Mouse (Mus musculus): ENCODE measurements around the gene Sirpa. TPM values are rescaled to one million over a fixed set of nuclear protein-coding genes. Genes with fewer than 3 reads are reported as not detected.

The Sirpa gene
- polyA plus RNA-seq, 1 experiment from 2014 or later: 12.8 TPM

GRCm38 (mm10) chr2:129633077-129633732 is 40.6 kb downstream of the Sirpa start:
- DNase-seq (ENCODE audit: low spot score): no peak
- 52% methylated on average over 9 of the region's 9 CpGs for WGBS
- H3K27ac ChIP-seq: no peak overlapping the region
- H3K27me3 ChIP-seq (ENCODE audit: insufficient read depth, poor library complexity, severe bottlenecking): no peaks in the 10 kb centered on the region
- no peak overlapping the region for H3K4me3 ChIP-seq
- H3K9me3 ChIP-seq: no peaks in the 10 kb centered on the region
- peaks cover 16% of the 10 kb centered on the region; the same call in 1 of the 2 replicates for H3K36me3 ChIP-seq
- 0 out of 2 replicates have a peak, but pooled peaks cover 5% of the 10 kb centered on the region for H3K4me1 ChIP-seq

- 45% methylated on average over 3 of the region's 3 CpGs for WGBS
- Histone ChIP-seq H3K4me1 (0 out of 2 replicates have a peak, but pooled peaks cover 5% of the 10 kb centered on the region), H3K27ac (no peak overlapping the region), H3K27me3 (ENCODE audit: insufficient read depth, poor library complexity, severe bottlenecking) (no peaks in the 10 kb centered on the region), H3K4me3 (no peak overlapping the region), H3K9me3 (no peaks in the 10 kb centered on the region), H3K36me3 (peaks cover 16% of the 10 kb centered on the region; the same call in 1 of the 2 replicates)
- no peak for DNase-seq (ENCODE audit: low spot score)
These were observed 41.3 kb downstream of the Sirpa start for GRCm38 (mm10) chr2:129633982-129634381.

DNA sequence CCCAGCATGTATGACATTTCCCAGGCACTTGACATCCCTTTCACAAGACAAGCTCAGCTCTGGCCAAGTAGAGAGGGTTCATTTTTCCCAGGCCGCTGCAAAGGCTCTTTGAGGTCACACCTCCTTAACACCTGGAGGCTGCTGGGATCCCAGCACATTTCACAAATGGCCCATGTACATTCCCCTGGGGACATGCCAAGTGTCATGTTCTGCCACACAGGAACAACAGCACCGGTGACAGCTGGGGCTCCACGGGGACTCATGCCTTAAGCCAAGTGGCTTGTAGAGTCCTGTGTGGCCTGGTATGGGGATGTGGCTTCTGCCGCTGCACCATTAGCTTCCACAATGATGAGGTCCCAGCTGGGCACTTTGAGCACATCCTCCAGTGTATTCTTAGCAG is 60.0 kb downstream of the Sirpa start:
- no peaks in the 10 kb centered on the region for H3K9me3 ChIP-seq
- peaks cover 6% of the 10 kb centered on the region for H3K4me1 ChIP-seq
- H3K27me3 ChIP-seq (ENCODE audit: insufficient read depth, poor library complexity, severe bottlenecking): no peaks in the 10 kb centered on the region
- no peaks in the 10 kb centered on the region for H3K36me3 ChIP-seq
- no peak overlapping the region for H3K27ac ChIP-seq
- 58% methylated on average over 4 of the region's 4 CpGs for WGBS
- no peak overlapping the region for H3K4me3 ChIP-seq
- no peak for DNase-seq (ENCODE audit: low spot score)

DNA sequence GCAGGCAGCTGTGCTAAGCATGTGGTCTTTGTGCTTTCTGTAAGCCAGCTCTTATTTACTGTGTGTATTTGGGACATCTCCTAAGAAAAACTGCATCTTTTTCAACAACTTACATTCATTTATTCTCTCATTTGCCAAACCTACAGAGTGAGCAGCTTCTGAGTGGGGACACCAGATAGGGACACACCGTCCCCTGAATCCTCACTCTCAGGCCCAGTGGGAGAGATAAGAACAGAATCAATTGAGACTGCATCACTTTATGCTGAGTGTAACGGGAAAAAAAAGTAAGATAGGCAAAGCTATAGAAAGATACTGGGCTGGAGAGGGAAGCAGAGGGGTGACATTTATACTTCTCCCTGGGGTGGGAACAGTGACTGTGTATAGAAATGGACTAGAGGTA is 61.0 kb downstream of the Sirpa start:
- H3K4me3 ChIP-seq: no peak overlapping the region
- 51% methylated on average over 2 of the region's 2 CpGs for WGBS
- peaks cover 6% of the 10 kb centered on the region for H3K4me1 ChIP-seq
- H3K27me3 ChIP-seq (ENCODE audit: insufficient read depth, poor library complexity, severe bottlenecking): no peaks in the 10 kb centered on the region
- no peaks in the 10 kb centered on the region for H3K9me3 ChIP-seq
- H3K36me3 ChIP-seq: no peaks in the 10 kb centered on the region
- H3K27ac ChIP-seq: no peak overlapping the region
- no peak for DNase-seq (ENCODE audit: low spot score)

DNA sequence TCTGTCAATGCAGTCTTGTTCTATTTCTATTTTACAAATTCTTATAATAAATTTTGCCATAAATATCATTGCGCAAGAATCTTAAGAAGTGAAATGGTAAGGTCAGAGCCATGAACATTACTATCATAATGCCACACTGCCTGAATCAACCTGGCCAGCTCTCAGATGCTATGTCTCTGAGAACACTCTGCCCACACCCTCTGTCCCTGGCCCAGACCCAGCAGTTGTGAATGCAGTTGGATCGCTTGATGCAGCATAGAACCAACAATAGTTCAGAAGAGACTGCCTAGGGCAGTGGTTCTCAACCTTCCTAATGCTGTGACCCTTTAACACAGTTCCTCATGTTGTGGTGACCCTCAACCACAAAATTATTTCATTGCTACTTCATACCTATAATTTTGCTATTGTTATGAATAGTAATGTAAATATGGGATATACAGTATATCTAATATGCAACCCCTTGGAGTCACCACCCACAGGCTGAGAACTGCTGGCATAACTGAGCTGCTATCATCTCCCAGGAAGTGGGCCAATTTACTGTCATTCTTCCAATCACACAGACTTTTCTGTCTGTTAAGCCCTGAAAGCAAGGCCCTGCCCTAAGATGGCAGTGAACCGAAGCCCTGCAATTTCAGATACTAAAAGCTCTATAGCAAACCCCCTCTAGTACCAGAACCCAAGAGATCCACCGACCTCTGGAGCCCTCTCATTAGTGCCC is 61.8 kb downstream of the Sirpa start:
- Histone ChIP-seq H3K9me3 (no peaks in the 10 kb centered on the region), H3K4me3 (no peak overlapping the region), H3K27ac (no peak overlapping the region), H3K27me3 (ENCODE audit: insufficient read depth, poor library complexity, severe bottlenecking) (no peaks in the 10 kb centered on the region), H3K36me3 (no peaks in the 10 kb centered on the region), H3K4me1 (peaks cover 6% of the 10 kb centered on the region)
- DNase-seq (ENCODE audit: low spot score): no peak
- WGBS: 82% methylated on average over 4 of the region's 4 CpGs

- Histone ChIP-seq H3K4me1 (peaks cover 6% of the 10 kb centered on the region), H3K27me3 (ENCODE audit: insufficient read depth, poor library complexity, severe bottlenecking) (no peaks in the 10 kb centered on the region), H3K9me3 (no peaks in the 10 kb centered on the region), H3K4me3 (no peak overlapping the region), H3K27ac (no peak overlapping the region), H3K36me3 (no peaks in the 10 kb centered on the region)
- 87% methylated on average over 4 of the region's 4 CpGs for WGBS
- no peak for DNase-seq (ENCODE audit: low spot score)
These were observed 62.4 kb downstream of the Sirpa start for GRCm38 (mm10) chr2:129655033-129655432.

GRCm38 (mm10) chr2:129658796-129659195 is 66.2 kb downstream of the Sirpa start:
- 79% methylated on average over 4 of the region's 4 CpGs for WGBS
- DNase-seq (ENCODE audit: low spot score): no peak
- Histone ChIP-seq H3K4me3 (no peak overlapping the region), H3K4me1 (no peaks in the 10 kb centered on the region), H3K36me3 (no peaks in the 10 kb centered on the region), H3K27ac (no peak overlapping the region), H3K9me3 (no peaks in the 10 kb centered on the region), H3K27me3 (ENCODE audit: insufficient read depth, poor library complexity, severe bottlenecking) (no peaks in the 10 kb centered on the region)

- WGBS: 57% methylated on average over 6 of the region's 6 CpGs
- no peak overlapping the region for H3K4me3 ChIP-seq
- no peaks in the 10 kb centered on the region for H3K4me1 ChIP-seq
- no peaks in the 10 kb centered on the region for H3K9me3 ChIP-seq
- H3K27ac ChIP-seq: no peak overlapping the region
- H3K27me3 ChIP-seq (ENCODE audit: insufficient read depth, poor library complexity, severe bottlenecking): no peaks in the 10 kb centered on the region
- DNase-seq (ENCODE audit: low spot score): no peak
- no peaks in the 10 kb centered on the region for H3K36me3 ChIP-seq
These were observed 67.4 kb downstream of the Sirpa start for GRCm38 (mm10) chr2:129660020-129660419.

- Histone ChIP-seq H3K4me3 (no peak overlapping the region), H3K4me1 (no peaks in the 10 kb centered on the region), H3K27me3 (ENCODE audit: insufficient read depth, poor library complexity, severe bottlenecking) (no peaks in the 10 kb centered on the region), H3K27ac (no peak overlapping the region), H3K36me3 (no peaks in the 10 kb centered on the region), H3K9me3 (no peaks in the 10 kb centered on the region)
- DNase-seq (ENCODE audit: low spot score): no peak
- WGBS: 58% methylated on average over 4 of the region's 4 CpGs
These were observed 69.8 kb downstream of the Sirpa start for GRCm38 (mm10) chr2:129662484-129662883.

- Histone ChIP-seq H3K9me3 (no peaks in the 10 kb centered on the region), H3K4me3 (no peak overlapping the region), H3K27ac (no peak overlapping the region), H3K36me3 (no peaks in the 10 kb centered on the region), H3K4me1 (no peaks in the 10 kb centered on the region), H3K27me3 (ENCODE audit: insufficient read depth, poor library complexity, severe bottlenecking) (peaks cover 8% of the 10 kb centered on the region; the same call in 1 of the 2 replicates)
- peak; percentile 53 for DNase-seq (ENCODE audit: low spot score)
- 64% methylated on average over 4 of the region's 4 CpGs for WGBS
These were observed 79.3 kb downstream of the Sirpa start for GRCm38 (mm10) chr2:129671911-129672310.

GRCm38 (mm10) chr2:129674935-129675634 is 82.5 kb downstream of the Sirpa start:
- Histone ChIP-seq H3K9me3 (no peaks in the 10 kb centered on the region), H3K27ac (no peak overlapping the region), H3K36me3 (no peaks in the 10 kb centered on the region), H3K4me3 (no peak overlapping the region), H3K27me3 (ENCODE audit: insufficient read depth, poor library complexity, severe bottlenecking) (peaks cover 8% of the 10 kb centered on the region; the same call in 1 of the 2 replicates), H3K4me1 (no peaks in the 10 kb centered on the region)
- WGBS: 31% methylated on average over 13 of the region's 13 CpGs
- peak; percentile 86 for DNase-seq (ENCODE audit: low spot score)

GRCm38 (mm10) chr2:129677664-129678063 is 85.0 kb downstream of the Sirpa start:
- whole genome bisulfite sequencing: 75% methylated on average over 2 of the region's 2 CpGs
- Histone ChIP-seq H3K4me3 (no peak overlapping the region), H3K36me3 (no peaks in the 10 kb centered on the region), H3K9me3 (no peaks in the 10 kb centered on the region), H3K27ac (no peak overlapping the region), H3K27me3 (ENCODE audit: insufficient read depth, poor library complexity, severe bottlenecking) (peaks cover 8% of the 10 kb centered on the region; the same call in 1 of the 2 replicates), H3K4me1 (no peaks in the 10 kb centered on the region)
- peak; percentile 61 for DNase-seq (ENCODE audit: low spot score)

GRCm38 (mm10) chr2:129679066-129679465 is 86.4 kb downstream of the Sirpa start:
- WGBS: 82% methylated on average over 5 of the region's 5 CpGs
- DNase-seq (ENCODE audit: low spot score): peak; percentile 35

More at GRCm38 (mm10) chr2:129679066-129679465, 86.4 kb downstream of the Sirpa start:
- Histone ChIP-seq H3K27me3 (ENCODE audit: insufficient read depth, poor library complexity, severe bottlenecking) (peaks cover 8% of the 10 kb centered on the region; the same call in 1 of the 2 replicates), H3K4me3 (no peak overlapping the region), H3K36me3 (no peaks in the 10 kb centered on the region), H3K4me1 (no peaks in the 10 kb centered on the region), H3K27ac (no peak overlapping the region), H3K9me3 (no peaks in the 10 kb centered on the region)
